Mouse (Mus musculus): ENCODE measurements around the gene 6030468B19Rik. TPM values are rescaled to one million over a fixed set of nuclear protein-coding genes. Genes with fewer than 3 reads are reported as not detected.

Gene 6030468B19Rik
- polyA plus RNA-seq (2015; fragmentation: Nextera tagmentation; extraction: Ambion mirVana) = not detected in 2 replicates

GRCm38 (mm10) chr11:117797511-117798159 is at the start of gene 6030468B19Rik:
Gene 6030468B19Rik (plus strand): TSS chr11:117797660.

GRCm38 (mm10) chr11:117781993-117782704 is 15.3 kb upstream of the 6030468B19Rik start, which contains the start of the genes Tmc8 and Tmc6:
Gene Tmc8 (plus strand): TSS chr11:117782076.
Gene Tmc6 (minus strand): TSS chr11:117782198.

GRCm38 (mm10) chr11:117809407-117810311 is 12.2 kb downstream of the 6030468B19Rik start, which contains the start of the genes Gm20708 and Syngr2:
Gene Gm20708 (plus strand): TSS chr11:117809668.
Gene Syngr2 (plus strand): TSS chr11:117809668.

GRCm38 (mm10) chr11:117825333-117826101 is 28.1 kb downstream of the 6030468B19Rik start, which contains the start of the genes Afmid and Tk1:
Gene Afmid (plus strand): TSS chr11:117825924.
Gene Tk1 (minus strand): TSS chr11:117826092.

GRCm38 (mm10) chr11:117848985-117849671 is 51.7 kb downstream of the 6030468B19Rik start, which contains the start of gene Birc5:
Gene Birc5 (plus strand): TSS chr11:117849251.

Other genes starting within 250 kb of the 6030468B19Rik start
- gene Tnrc6c, start 143.4 kb upstream of the 6030468B19Rik start, polyA plus RNA-seq (2015; fragmentation: Nextera tagmentation; extraction: Ambion mirVana) = 4.8 and 5.3 TPM in 2 replicates
- 4.9 and 6.1 TPM in 2 replicates for gene Tmc8, start 15.6 kb upstream of the 6030468B19Rik start, polyA plus RNA-seq (2015; fragmentation: Nextera tagmentation; extraction: Ambion mirVana)
- 15.1 and 17.0 TPM in 2 replicates for gene Tmc6, start 15.5 kb upstream of the 6030468B19Rik start, polyA plus RNA-seq (2015; fragmentation: Nextera tagmentation; extraction: Ambion mirVana)
- gene Gm20708, start 12.0 kb downstream of the 6030468B19Rik start, polyA plus RNA-seq (2015; fragmentation: Nextera tagmentation; extraction: Ambion mirVana) = 0.31 and 0.46 TPM in 2 replicates
- 144 and 151 TPM in 2 replicates for gene Syngr2, start 12.0 kb downstream of the 6030468B19Rik start, polyA plus RNA-seq (2015; fragmentation: Nextera tagmentation; extraction: Ambion mirVana)
- gene Afmid, start 28.3 kb downstream of the 6030468B19Rik start, polyA plus RNA-seq (2015; fragmentation: Nextera tagmentation; extraction: Ambion mirVana) = 4.2 and 5.4 TPM in 2 replicates
- 36.0 and 50.9 TPM in 2 replicates for gene Tk1, start 28.4 kb downstream of the 6030468B19Rik start, polyA plus RNA-seq (2015; fragmentation: Nextera tagmentation; extraction: Ambion mirVana)
- 47.6 and 67.0 TPM in 2 replicates for gene Birc5, start 51.6 kb downstream of the 6030468B19Rik start, polyA plus RNA-seq (2015; fragmentation: Nextera tagmentation; extraction: Ambion mirVana)
- not detected in 2 replicates for gene Tmem235, start 63.1 kb downstream of the 6030468B19Rik start, polyA plus RNA-seq (2015; fragmentation: Nextera tagmentation; extraction: Ambion mirVana)
- gene Tha1, start 75.8 kb downstream of the 6030468B19Rik start, polyA plus RNA-seq (2015; fragmentation: Nextera tagmentation; extraction: Ambion mirVana) = 3.6 and 5.0 TPM in 2 replicates
- gene Socs3, start 172.4 kb downstream of the 6030468B19Rik start, polyA plus RNA-seq (2015; fragmentation: Nextera tagmentation; extraction: Ambion mirVana) = 19.0 and 19.5 TPM in 2 replicates
- 22.7 and 23.4 TPM in 2 replicates for gene Pgs1, start 188.6 kb downstream of the 6030468B19Rik start, polyA plus RNA-seq (2015; fragmentation: Nextera tagmentation; extraction: Ambion mirVana)

All from urinary bladder, postnatal 0 days (tissue).